Mouse (Mus musculus) olfactory bulb, adult 2 months (tissue): ENCODE measurements around the gene Smok2b.
"Not testable (repeated sequence)": the region's sequence is repeated elsewhere in the genome, so short reads cannot be mapped to it uniquely, and the experiment has no call there.

Experiments
- CTCF ChIP-seq: fragments of 200-500 bp; IDR thresholded peaks from 2 replicates; pipeline ENCODE4 v1.5.1; 2012; ENCODE audit warnings: low read depth, mild to moderate bottlenecking, low read length, moderate library complexity; ENCODE audit not compliant: insufficient read depth
- POLR2A ChIP-seq: fragments of 200-500 bp; IDR thresholded peaks from 2 replicates; pipeline ENCODE4 v1.6.1; 2012; ENCODE audit warnings: mild to moderate bottlenecking, low read depth, low read length, moderate library complexity; ENCODE audit not compliant: insufficient read depth

DNA sequence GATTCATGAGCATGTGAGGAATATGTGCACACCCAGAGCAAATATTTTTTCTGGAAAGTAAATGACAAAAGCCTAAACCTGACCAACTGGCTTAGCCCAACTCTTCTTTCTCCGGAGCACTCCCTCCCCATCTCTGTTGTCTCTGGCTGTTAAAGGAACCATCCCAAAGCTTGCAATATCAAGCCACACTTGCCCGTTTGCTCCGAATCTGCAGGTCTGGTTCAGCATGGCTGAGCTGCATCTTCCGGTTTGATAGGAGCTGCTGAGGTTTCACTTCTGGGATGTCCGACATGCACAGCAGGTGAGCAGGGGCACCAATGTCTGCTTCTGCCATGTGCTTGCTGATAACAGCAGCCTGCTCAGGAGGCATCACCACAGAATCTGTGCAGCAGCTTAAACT lies 49.6 kb upstream of the Smok2b start:
- not testable (repeated sequence) for TF ChIP-seq CTCF, POLR2A
